26 mouse cellular contexts compared by ENCODE assay signal in the genomic region with DNA sequence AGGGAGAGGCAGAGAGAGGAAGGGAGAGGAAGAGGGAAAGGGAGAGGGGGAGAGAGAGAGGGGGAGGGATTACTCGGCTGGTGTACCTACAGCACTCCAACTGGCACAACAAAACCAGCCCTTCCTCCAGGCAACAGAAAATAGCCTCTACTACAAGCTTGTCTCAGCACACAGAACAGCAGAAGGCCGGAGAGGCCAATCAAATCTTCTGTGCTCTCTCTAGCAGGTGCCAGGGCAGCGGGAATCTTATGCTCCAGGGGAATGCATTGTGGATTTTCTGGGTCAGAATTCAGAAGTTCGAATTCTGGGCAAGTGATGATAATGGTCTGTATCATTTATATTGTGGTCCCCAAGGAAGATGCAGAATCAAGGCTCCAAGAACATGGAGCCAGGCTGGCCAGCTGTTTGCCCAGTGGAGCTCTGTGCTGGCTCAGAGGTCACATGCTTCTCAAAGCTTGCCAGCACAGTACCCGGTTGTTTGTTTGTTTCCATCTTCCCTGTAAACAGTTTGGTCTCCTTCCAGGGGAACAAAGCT. TPM values are rescaled to one million over a fixed set of nuclear protein-coding genes. Genes with fewer than 3 reads are reported as not detected.
A peak's percentile ranks its signal among the peaks of the same experiment; 100 is the strongest.
DNase-seq lines count a peak whose midpoint lies in the region; ATAC-seq and TF ChIP-seq lines count a peak whose summit lies in the region.
"Had no signal": no experiment of that assay in that cellular context is flagged by ENCODE, and none has a peak within 500 bp of the region (broad histone marks: within the 10 kb centered on the region; RNA-seq: fewer than 3 reads in every experiment).

No protein-coding gene starts in this region.

- H3K9me3 ChIP-seq in neural tube, embryonic 15.5 days (replicated peaks) = no peaks in the 10 kb centered on the region
- no peaks in the 10 kb centered on the region for H3K9me3 ChIP-seq in stomach, postnatal 0 days (ENCODE audit: control insufficient read depth, low read length)
- H3K9me3 ChIP-seq: heart, embryonic 10.5 days; limb, embryonic 10.5 days; liver, embryonic 15.5 days; lung, embryonic 15.5 days; midbrain, embryonic 13.5 days; neural tube, embryonic 13.5 days had no signal

- DNase-seq in cerebellum, postnatal 4 days (ENCODE audit: low spot score in 2 of 2) = no peak
- DNase-seq in neural tube, embryonic 10.5 days (ENCODE audit: extremely low spot score, low spot score) = no peak
- peak; percentile 66 for DNase-seq in cerebellum, adult 9-11 months
- DNase-seq in stomach, postnatal 0 days (ENCODE audit: low spot score) = no peak
- DNase-seq in MN1 (ENCODE audit: low spot score) = no peak
- DNase-seq in adrenal gland, postnatal 4 days (ENCODE audit: low spot score in 2 of 2) = no peak
- DNase-seq: adrenal gland, postnatal 25 days; gastrocnemius, postnatal 36 days; kidney, adult 18-20 months; kidney, postnatal 10 days; liver; lung, postnatal 36 days; right cerebral cortex, adult 18-20 months; right cerebral cortex, postnatal 4 days; thymus, adult 18-20 months; thymus, postnatal 4 days had no signal

- H3K4me1 ChIP-seq in neural tube, embryonic 15.5 days = no peaks in the 10 kb centered on the region
- H3K4me1 ChIP-seq in stomach, postnatal 0 days (replicated peaks; ENCODE audit: control insufficient read depth, insufficient read depth) = no peaks in the 10 kb centered on the region
- H3K4me1 ChIP-seq: midbrain, embryonic 13.5 days; neural tube, embryonic 13.5 days had no signal

- peak; percentile 86 for ATAC-seq in cerebellum, adult (ENCODE audit: insufficient number of reproducible peaks, low FRiP score, low TSS enrichment)
- ATAC-seq in neural tube, embryonic 15.5 days (ENCODE audit: low FRiP score) = peak; percentile 38; the same call in 1 of the 2 replicates
- no peak for ATAC-seq in stomach, postnatal 0 days (ENCODE audit: low FRiP score, low TSS enrichment)
- ATAC-seq: inflammation-experienced regulatory T-cells, adult 6 months; midbrain, embryonic 13.5 days had no signal

- H3K4me2 ChIP-seq in neural tube, embryonic 15.5 days = no peak overlapping the region
- no peak overlapping the region for H3K4me2 ChIP-seq in stomach, postnatal 0 days (replicated peaks; ENCODE audit: low read depth)
- H3K4me2 ChIP-seq: liver, embryonic 15.5 days; lung, embryonic 15.5 days; midbrain, embryonic 13.5 days; neural tube, embryonic 13.5 days had no signal

- 50% methylated on average over 5 of the region's 5 CpGs for WGBS in neural tube, embryonic 15.5 days
- 55% methylated on average over 5 of the region's 5 CpGs for WGBS in stomach, postnatal 0 days

- no peak overlapping the region for H3K4me3 ChIP-seq in neural tube, embryonic 15.5 days (replicated peaks)
- no peak overlapping the region for H3K4me3 ChIP-seq in stomach, postnatal 0 days (ENCODE audit: low read depth, low read length)
- H3K4me3 ChIP-seq: heart, embryonic 10.5 days; limb, embryonic 10.5 days; liver, embryonic 15.5 days; lung, embryonic 15.5 days; megakaryocyte, embryonic 14.5 days; midbrain, embryonic 13.5 days; neural tube, embryonic 13.5 days had no signal

- H3K36me3 ChIP-seq in neural tube, embryonic 15.5 days = no peaks in the 10 kb centered on the region
- H3K36me3 ChIP-seq in stomach, postnatal 0 days (ENCODE audit: control insufficient read depth, insufficient read depth, low read length) = no peaks in the 10 kb centered on the region
- H3K36me3 ChIP-seq: heart, embryonic 10.5 days; limb, embryonic 10.5 days; liver, embryonic 15.5 days; lung, embryonic 15.5 days; midbrain, embryonic 13.5 days; neural tube, embryonic 13.5 days had no signal

- H3K27me3 ChIP-seq in neural tube, embryonic 15.5 days (replicated peaks) = no peaks in the 10 kb centered on the region; the same call in 1 of the 2 replicates
- H3K27me3 ChIP-seq in stomach, postnatal 0 days (ENCODE audit: control insufficient read depth, insufficient read depth, low read length) = no peaks in the 10 kb centered on the region
- H3K27me3 ChIP-seq: liver, embryonic 15.5 days; lung, embryonic 15.5 days; midbrain, embryonic 13.5 days; neural tube, embryonic 13.5 days had no signal

- H3K9ac ChIP-seq in neural tube, embryonic 15.5 days (replicated peaks) = no peak overlapping the region
- no peak overlapping the region for H3K9ac ChIP-seq in stomach, postnatal 0 days (ENCODE audit: low read length)
- H3K9ac ChIP-seq: liver, embryonic 15.5 days; lung, embryonic 15.5 days; midbrain, embryonic 13.5 days; neural tube, embryonic 13.5 days had no signal

- H3K27ac ChIP-seq in neural tube, embryonic 15.5 days (replicated peaks) = no peak overlapping the region
- no peak overlapping the region for H3K27ac ChIP-seq in stomach, postnatal 0 days (replicated peaks)
- H3K27ac ChIP-seq: heart, embryonic 10.5 days; limb, embryonic 10.5 days; liver, embryonic 15.5 days; lung, embryonic 15.5 days; midbrain, embryonic 13.5 days; neural tube, embryonic 13.5 days had no signal

- TF ChIP-seq CTCF in stomach, postnatal 0 days (IDR thresholded peaks at IDR 0.05; ENCODE audit: low read depth) = no peak

- TF ChIP-seq EP300 in stomach, postnatal 0 days (optimal IDR thresholded peaks at IDR 0.05) = no peak

RNA-seq across cellular contexts. Expression of gene Foxp1, which starts 11.8 kb away (rescaled TPM):
- polyA plus RNA-seq in neural tube, embryonic 15.5 days (2015; fragmentation: Nextera tagmentation; extraction: Ambion mirVana) = 51.0 and 63.9 TPM in 2 replicates
- polyA plus RNA-seq in stomach, postnatal 0 days (2015; fragmentation: Nextera tagmentation; extraction: Ambion mirVana) = 68.9 and 74.5 TPM in 2 replicates
- total RNA-seq in adrenal gland, postnatal 4 days (2021) = 10 to 100 TPM; 69.8 to 75.1 TPM
